Mouse (Mus musculus) ES-E14 (cell line): ENCODE measurements around the gene Taar1. TPM values are rescaled to one million over a fixed set of nuclear protein-coding genes. Genes with fewer than 3 reads are reported as not detected.

Source experiments
- DNase-seq: peaks from one replicate; pipeline ENCODE4 v3.0.0-alpha.2; 2013; ENCODE audit warnings: low read depth, low spot score
- H3K27ac ChIP-seq: 2 replicates; pipeline ENCODE4 v1.5.1; 2012; ENCODE audit warnings: low read depth, mild to moderate bottlenecking, low read length, moderate library complexity, mixed read lengths; ENCODE audit not compliant: poor library complexity, insufficient read depth, severe bottlenecking
- H3K36me3 ChIP-seq: 2 replicates; pipeline ENCODE4 v1.6.1; 2012; ENCODE audit warnings: mild to moderate bottlenecking, low read length, moderate library complexity, mixed read lengths; ENCODE audit not compliant: control insufficient read depth, poor library complexity, insufficient read depth, severe bottlenecking
- H3K4me1 ChIP-seq, 2 experiments: fragments of 150-350 bp in 1 of 2; sonication (generic) in 1 of 2; 2 replicates each; pipeline ENCODE4 v1.6.1; 2012; ENCODE audit warnings: low read length in 2 of 2, mild to moderate bottlenecking in 1 of 2, mixed read lengths in 1 of 2; ENCODE audit not compliant: control insufficient read depth in 2 of 2, insufficient read depth in 2 of 2, poor library complexity in 1 of 2
- H3K4me3 ChIP-seq, 2 experiments: fragments of 150-350 bp in 1 of 2; sonication (generic) in 1 of 2; 2 replicates each; pipeline ENCODE4 v1.5.1; 2012; ENCODE audit warnings: low read length in 2 of 2, low read depth in 1 of 2, mild to moderate bottlenecking in 1 of 2, mixed read lengths in 1 of 2; ENCODE audit not compliant: insufficient read depth in 1 of 2, poor library complexity in 1 of 2, severe bottlenecking in 1 of 2
- H3K9ac ChIP-seq: 2 replicates; pipeline ENCODE4 v1.6.1; 2012; ENCODE audit warnings: low read depth, mild to moderate bottlenecking, low read length, mixed read lengths; ENCODE audit not compliant: poor library complexity, insufficient read depth, severe bottlenecking
- H3K9me3 ChIP-seq: fragments of 150-350 bp; sonication (generic); 2 replicates; pipeline ENCODE4 v1.6.1; 2012; ENCODE audit warnings: low read depth, mild to moderate bottlenecking, low read length; ENCODE audit not compliant: control insufficient read depth, insufficient read depth
- CHD2 ChIP-seq: IDR thresholded peaks from 2 replicates; pipeline ENCODE4 v1.6.1; 2014; ENCODE audit warnings: mild to moderate bottlenecking, low read depth, low read length, inconsistent platforms
- HCFC1 ChIP-seq: IDR thresholded peaks from 2 replicates; pipeline ENCODE4 v1.6.1; 2012; ENCODE audit warnings: low read length, inconsistent platforms, borderline replicate concordance; ENCODE audit not compliant: insufficient read depth
- MAFK ChIP-seq: IDR thresholded peaks from 2 replicates; pipeline ENCODE4 v1.6.1; 2014; ENCODE audit warnings: mild to moderate bottlenecking, low read depth, low read length, inconsistent platforms; ENCODE audit not compliant: insufficient read depth
- ZC3H11A ChIP-seq: IDR thresholded peaks from 2 replicates; pipeline ENCODE4 v1.6.1; 2012; ENCODE audit warnings: low read depth, mild to moderate bottlenecking, inconsistent platforms, low read length, borderline replicate concordance
- ZNF384 ChIP-seq: IDR thresholded peaks from 2 replicates; pipeline ENCODE4 v1.6.1; 2012; ENCODE audit warnings: low read depth, low read length, inconsistent platforms
- in situ Hi-C, 2 experiments: fragments of 600-800 bp; cut with MboI; formaldehyde crosslinking; loops; one replicate each; pipeline ENCODE4 v1.15.1; 2025; ENCODE audit warnings: low sequenced_read_pairs in 2 of 2, inconsistent platforms in 1 of 2; ENCODE audit not compliant: unreplicated experiment in 2 of 2
- total RNA-seq: library from RNA; depleted of rRNA; stranded (reverse); fragments of 300-350 nt; gene quantifications from 2 replicates; pipeline ENCODE4 v1.2.3, GENCODE M21; 2012; rRNA removed

Gene Taar1
- total RNA-seq, 1 experiment: not detected

DNA sequence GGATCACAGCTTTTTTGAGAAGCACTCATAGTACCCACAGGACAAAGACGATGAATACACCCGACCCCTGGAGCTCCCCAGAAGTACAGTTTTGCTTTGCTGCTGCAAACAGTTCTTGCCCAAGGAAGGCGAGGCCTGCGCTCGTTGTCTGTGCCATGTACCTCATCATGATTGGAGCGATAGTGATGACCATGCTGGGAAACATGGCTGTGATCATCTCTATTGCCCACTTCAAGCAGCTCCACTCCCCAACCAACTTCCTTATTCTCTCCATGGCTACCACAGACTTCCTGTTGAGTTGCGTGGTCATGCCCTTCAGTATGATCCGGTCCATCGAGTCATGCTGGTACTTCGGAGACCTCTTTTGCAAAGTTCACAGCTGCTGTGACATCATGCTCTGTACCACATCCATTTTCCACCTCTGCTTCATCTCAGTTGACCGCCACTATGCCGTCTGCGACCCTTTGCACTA lies 40.3 kb downstream of the Taar1 start, which contains the start of gene Taar4:
Gene Taar4 (plus strand): TSS at position 51 of the 472 bp plus-strand sequence.
- no peaks in the 10 kb centered on the region for H3K9me3 ChIP-seq
- DNase-seq: no peak
- in situ Hi-C loops: loop anchor here in 1 of 2 experiments (25.0 kb wide), 1 partner anchor 652 kb away; no protein-coding TSS in a partner anchor
- TF ChIP-seq ZC3H11A (no peak), ZNF384 (no peak), HCFC1 (no peak), CHD2 (no peak), MAFK (no peak)
- H3K9ac ChIP-seq: no peak within 1 kb of the TSS
- no peaks in the 10 kb centered on the region for H3K4me1 ChIP-seq
- no peak within 1 kb of the TSS for H3K27ac ChIP-seq
- H3K4me3 ChIP-seq: no peak within 1 kb of the TSS
- H3K36me3 ChIP-seq: no peaks in the 10 kb centered on the region

DNA sequence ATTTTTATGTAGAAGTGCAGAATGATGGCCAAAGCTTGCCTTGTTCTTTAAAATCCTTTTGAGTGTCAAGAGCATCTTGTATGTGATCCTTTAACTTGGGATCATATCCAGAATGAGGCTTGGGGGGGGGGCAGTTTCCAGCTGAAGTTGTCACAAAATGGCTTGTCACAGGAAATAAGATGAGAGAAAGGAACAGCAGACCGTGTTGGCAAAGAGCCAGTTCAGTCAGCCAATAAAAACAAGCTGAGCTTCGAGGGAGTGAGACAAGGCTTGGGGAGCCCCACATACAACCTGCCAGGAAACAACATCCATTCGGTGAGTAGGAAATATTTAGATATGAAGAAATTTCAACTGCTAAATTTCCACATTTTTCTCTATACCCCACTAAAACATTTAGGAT lies 43.3 kb downstream of the Taar1 start:
- no peak overlapping the region for H3K4me3 ChIP-seq
- no peak overlapping the region for H3K27ac ChIP-seq
- no peaks in the 10 kb centered on the region for H3K4me1 ChIP-seq
- no peak overlapping the region for H3K9ac ChIP-seq
- no peaks in the 10 kb centered on the region for H3K9me3 ChIP-seq
- in situ Hi-C loops: loop anchor here in 1 of 2 experiments (25.0 kb wide), 1 partner anchor 649 kb away; no protein-coding TSS in a partner anchor
- TF ChIP-seq CHD2: no peak
- TF ChIP-seq MAFK: no peak
- TF ChIP-seq ZC3H11A: no peak
- TF ChIP-seq HCFC1: no peak
- TF ChIP-seq ZNF384: no peak
- H3K36me3 ChIP-seq: no peaks in the 10 kb centered on the region
- no peak for DNase-seq

DNA sequence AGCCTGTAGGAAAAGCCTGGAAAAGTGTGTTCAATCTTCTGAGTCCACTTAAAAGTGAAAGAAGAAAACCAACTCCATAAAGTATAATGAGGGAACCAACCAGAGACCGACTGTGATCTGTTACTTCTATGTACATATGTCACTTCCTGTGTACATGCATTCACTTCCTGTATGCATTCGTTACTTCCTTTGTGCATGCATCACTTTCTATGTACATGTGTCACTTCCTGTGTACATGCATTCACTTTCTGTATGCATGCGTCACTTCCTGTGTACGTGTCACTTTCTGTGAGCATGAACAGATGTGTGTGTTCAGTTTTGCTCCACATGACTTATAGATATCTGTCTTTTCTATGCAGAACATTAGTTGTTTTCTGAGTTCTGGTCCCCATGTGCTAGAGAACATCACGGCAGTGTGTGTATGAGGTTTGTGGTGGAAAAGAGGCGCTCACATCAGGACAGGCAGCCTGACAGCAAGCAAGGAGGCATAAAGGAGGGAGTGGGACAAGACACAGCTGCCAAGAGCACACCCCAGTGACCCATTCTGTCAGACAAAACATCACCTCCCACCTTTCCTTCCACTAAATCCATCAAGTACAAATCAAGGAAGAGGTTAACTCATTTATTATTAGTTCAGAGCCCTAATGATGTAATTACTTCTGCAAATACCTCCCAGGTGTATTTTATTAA lies 44.9 kb downstream of the Taar1 start:
- no peak overlapping the region for H3K9ac ChIP-seq
- H3K9me3 ChIP-seq: no peaks in the 10 kb centered on the region
- no peak for DNase-seq
- H3K27ac ChIP-seq: no peak overlapping the region
- no peaks in the 10 kb centered on the region for H3K4me1 ChIP-seq
- in situ Hi-C loops: loop anchor here in 1 of 2 experiments (25.0 kb wide), 1 partner anchor 647 kb away; no protein-coding TSS in a partner anchor
- TF ChIP-seq MAFK (no peak), HCFC1 (no peak), CHD2 (no peak), ZC3H11A (no peak), ZNF384 (no peak)
- H3K36me3 ChIP-seq: no peaks in the 10 kb centered on the region
- no peak overlapping the region for H3K4me3 ChIP-seq

DNA sequence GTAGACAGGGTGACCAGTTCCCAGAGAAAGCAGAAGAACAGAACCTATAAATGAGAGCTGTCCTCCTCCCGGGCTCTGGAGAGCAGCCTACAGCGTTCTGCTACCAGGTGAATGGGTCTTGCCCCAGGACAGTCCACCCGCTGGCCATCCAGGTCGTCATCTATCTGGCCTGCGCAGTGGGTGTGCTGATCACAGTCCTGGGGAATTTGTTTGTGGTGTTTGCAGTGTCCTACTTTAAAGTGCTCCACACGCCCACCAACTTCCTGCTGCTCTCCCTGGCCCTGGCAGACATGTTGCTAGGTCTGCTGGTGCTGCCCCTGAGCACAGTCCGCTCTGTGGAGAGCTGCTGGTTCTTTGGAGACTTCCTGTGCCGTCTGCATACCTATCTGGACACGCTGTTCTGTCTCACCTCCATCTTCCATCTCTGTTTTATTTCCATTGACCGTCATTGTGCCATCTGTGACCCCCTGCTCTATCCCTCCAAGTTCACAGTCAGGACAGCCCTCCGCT lies 50.6 kb downstream of the Taar1 start, which contains the start of gene Taar5:
Gene Taar5 (plus strand): TSS at position 51 of the 510 bp plus-strand sequence.
- Histone ChIP-seq H3K9me3 (no peaks in the 10 kb centered on the region), H3K4me3 (no peak within 1 kb of the TSS), H3K4me1 (0 out of 4 replicates have a peak, but pooled peaks cover 0 to 2% of the 10 kb centered on the region in 2 experiments), H3K36me3 (no peaks in the 10 kb centered on the region), H3K9ac (no peak within 1 kb of the TSS), H3K27ac (no peak within 1 kb of the TSS)
- TF ChIP-seq ZC3H11A (no peak), HCFC1 (no peak), ZNF384 (no peak), MAFK (no peak), CHD2 (no peak)
- DNase-seq: no peak
- in situ Hi-C loops: loop anchor here in 1 of 2 experiments (25.0 kb wide), 1 partner anchor 642 kb away; no protein-coding TSS in a partner anchor

Other genes with a start within 250 kb of the Taar1 start
- gene Rps12, start 133.1 kb upstream of the Taar1 start, total RNA-seq: 3,853 and 4,411 TPM in 2 replicates
- gene Slc18b1, start 123.4 kb upstream of the Taar1 start, total RNA-seq: 4.1 and 5.9 TPM in 2 replicates
- not detected in 2 replicates for gene Vnn3, start 68.9 kb upstream of the Taar1 start, total RNA-seq
- gene Vnn1, start 25.7 kb upstream of the Taar1 start, total RNA-seq: 2.0 and 4.1 TPM in 2 replicates
- gene Taar2, start 18.2 kb downstream of the Taar1 start, total RNA-seq: not detected in 2 replicates
- gene Taar3, start 29.2 kb downstream of the Taar1 start, total RNA-seq: not detected in 2 replicates
- not detected in 2 replicates for gene Taar4, start 40.1 kb downstream of the Taar1 start, total RNA-seq
- not detected in 2 replicates for gene Taar5, start 50.4 kb downstream of the Taar1 start, total RNA-seq
- not detected in 2 replicates for gene Taar6, start 65.3 kb downstream of the Taar1 start, total RNA-seq
- not detected in 2 replicates for gene Taar7a, start 73.1 kb downstream of the Taar1 start, total RNA-seq
- not detected in 2 replicates for gene Taar7b, start 79.6 kb downstream of the Taar1 start, total RNA-seq
- not detected in 2 replicates for gene Taar7d, start 106.9 kb downstream of the Taar1 start, total RNA-seq
- gene Taar7e, start 117.3 kb downstream of the Taar1 start, total RNA-seq: not detected in 2 replicates
- gene Taar7f, start 129.2 kb downstream of the Taar1 start, total RNA-seq: not detected in 2 replicates
- not detected in 2 replicates for gene Taar8a, start 156.1 kb downstream of the Taar1 start, total RNA-seq
- gene Taar8b, start 171.9 kb downstream of the Taar1 start, total RNA-seq: not detected in 2 replicates
- not detected in 2 replicates for gene Taar8c, start 181.6 kb downstream of the Taar1 start, total RNA-seq
- gene Taar9, start 189.2 kb downstream of the Taar1 start, total RNA-seq: not detected in 2 replicates
- gene Stx7, start 228.9 kb downstream of the Taar1 start, total RNA-seq: 27.0 and 44.5 TPM in 2 replicates